ENCODE assay signal across 12 mouse cellular contexts in genomic region chr3:153836316-153836715, GRCm38 (mm10). TPM values are rescaled to one million over a fixed set of nuclear protein-coding genes. Genes with fewer than 3 reads are reported as not detected.
"Had no signal": no experiment of that assay in that cellular context is flagged by ENCODE, and none has a peak within 500 bp of the region (broad histone marks: within the 10 kb centered on the region; RNA-seq: fewer than 3 reads in every experiment).

No protein-coding gene starts in this region.

- H3K4me3 ChIP-seq: liver, embryonic 15.5 days; lung, embryonic 15.5 days; megakaryocyte, embryonic 14.5 days; midbrain, embryonic 13.5 days; midbrain, embryonic 15.5 days; neural tube, embryonic 12.5 days; stomach, embryonic 15.5 days had no signal

- H3K9ac ChIP-seq: liver, embryonic 15.5 days; liver, postnatal 0 days; lung, embryonic 15.5 days; midbrain, embryonic 13.5 days; midbrain, embryonic 15.5 days; neural tube, embryonic 12.5 days; stomach, embryonic 15.5 days had no signal

- H3K27ac ChIP-seq: lung, embryonic 15.5 days; macrophage; midbrain, embryonic 13.5 days; midbrain, embryonic 15.5 days; neural tube, embryonic 12.5 days; stomach, embryonic 15.5 days had no signal

- H3K9me3 ChIP-seq: liver, embryonic 15.5 days; lung, embryonic 15.5 days; midbrain, embryonic 13.5 days; midbrain, embryonic 15.5 days; neural tube, embryonic 12.5 days; stomach, embryonic 15.5 days had no signal

- H3K27me3 ChIP-seq: liver, embryonic 15.5 days; lung, embryonic 15.5 days; midbrain, embryonic 13.5 days; midbrain, embryonic 15.5 days; neural tube, embryonic 12.5 days; stomach, embryonic 15.5 days had no signal

- H3K4me2 ChIP-seq: liver, embryonic 15.5 days; lung, embryonic 15.5 days; midbrain, embryonic 11.5 days; midbrain, embryonic 13.5 days; midbrain, embryonic 15.5 days; neural tube, embryonic 12.5 days; stomach, embryonic 15.5 days had no signal

- ATAC-seq: midbrain, embryonic 15.5 days had no signal

- H3K4me1 ChIP-seq: lung, embryonic 15.5 days; midbrain, embryonic 13.5 days; midbrain, embryonic 15.5 days; neural tube, embryonic 12.5 days; stomach, embryonic 15.5 days had no signal

- H3K36me3 ChIP-seq: liver, embryonic 15.5 days; lung, embryonic 15.5 days; midbrain, embryonic 13.5 days; midbrain, embryonic 15.5 days; neural tube, embryonic 12.5 days; stomach, embryonic 15.5 days had no signal

RNA-seq across cellular contexts. Expression of gene Asb17, which starts 7.7 kb away (rescaled TPM):
- polyA plus RNA-seq: lung, adult 2 months; macrophage; midbrain, embryonic 13.5 days; thymus, postnatal 0 days had no signal
